Mouse (Mus musculus) ES-E14 (cell line): ENCODE measurements around the gene Setx.

ENCODE experiments used
- CHD2 ChIP-seq: IDR thresholded peaks from 2 replicates; pipeline ENCODE4 v1.6.1; 2014; ENCODE audit warnings: mild to moderate bottlenecking, low read depth, low read length, inconsistent platforms
- HCFC1 ChIP-seq: IDR thresholded peaks from 2 replicates; pipeline ENCODE4 v1.6.1; 2012; ENCODE audit warnings: low read length, inconsistent platforms, borderline replicate concordance; ENCODE audit not compliant: insufficient read depth
- MAFK ChIP-seq: IDR thresholded peaks from 2 replicates; pipeline ENCODE4 v1.6.1; 2014; ENCODE audit warnings: mild to moderate bottlenecking, low read depth, low read length, inconsistent platforms; ENCODE audit not compliant: insufficient read depth
- ZC3H11A ChIP-seq: IDR thresholded peaks from 2 replicates; pipeline ENCODE4 v1.6.1; 2012; ENCODE audit warnings: low read depth, mild to moderate bottlenecking, inconsistent platforms, low read length, borderline replicate concordance
- ZNF384 ChIP-seq: IDR thresholded peaks from 2 replicates; pipeline ENCODE4 v1.6.1; 2012; ENCODE audit warnings: low read depth, low read length, inconsistent platforms

DNA sequence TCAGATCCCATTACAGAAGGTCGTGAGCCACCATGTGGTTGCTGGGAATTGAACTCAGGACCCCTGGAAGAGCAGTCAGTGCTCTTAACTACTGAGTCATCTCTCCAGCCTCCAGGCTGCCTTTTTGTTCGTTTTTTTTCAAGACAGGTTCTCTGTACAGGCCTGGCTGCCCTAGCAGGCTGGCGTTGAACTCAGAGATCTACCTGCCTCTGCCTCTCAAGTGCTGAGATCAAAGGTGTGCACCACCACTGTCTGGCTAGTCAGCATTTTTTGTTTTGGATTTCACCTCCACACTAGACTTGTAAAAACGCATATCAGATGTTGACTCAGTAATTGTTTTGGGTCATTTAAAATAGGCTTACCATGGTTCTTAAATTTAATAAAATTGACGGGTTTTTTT lies 44.1 kb downstream of the Setx start:
- TF ChIP-seq ZC3H11A (no peak), ZNF384 (no peak), CHD2 (no peak), HCFC1 (no peak), MAFK (peak; percentile 56; the same call in 1 of the 2 replicates)
